Mouse (Mus musculus): ENCODE measurements around the gene 1700086D15Rik. TPM values are rescaled to one million over a fixed set of nuclear protein-coding genes. Genes with fewer than 3 reads are reported as not detected.
A peak's percentile ranks its signal among the peaks of the same experiment; 100 is the strongest.

Gene 1700086D15Rik
- polyA plus RNA-seq, 1 experiment from 2014 or later = 0.13 TPM

- DNase-seq (ENCODE audit: low spot score) = no peak
- ATAC-seq (ENCODE audit: insufficient number of reproducible peaks, low FRiP score, low TSS enrichment, low read depth) = no peak
- Histone ChIP-seq H3K27ac (replicated peaks; ENCODE audit: low read depth, low read length) (no peak overlapping the region), H3K36me3 (ENCODE audit: control insufficient read depth, insufficient read depth, low read length) (no peaks in the 10 kb centered on the region), H3K9me3 (ENCODE audit: control insufficient read depth, low read length) (no peaks in the 10 kb centered on the region), H3K9ac (ENCODE audit: low read length) (no peak overlapping the region), H3K4me1 (ENCODE audit: control insufficient read depth, insufficient read depth, low read length) (no peaks in the 10 kb centered on the region), H3K4me3 (ENCODE audit: low read depth, low read length) (no peak overlapping the region), H3K27me3 (ENCODE audit: control insufficient read depth, insufficient read depth, low read length) (no peaks in the 10 kb centered on the region), H3K4me2 (ENCODE audit: low read depth, severe bottlenecking) (no peak overlapping the region)
- WGBS = 92% methylated on average over 1 of the region's 1 CpGs
These were observed 25.4 kb upstream of the 1700086D15Rik start for GRCm38 (mm10) chr11:65185114-65185513.

GRCm38 (mm10) chr11:65170121-65170750 is 10.5 kb upstream of the 1700086D15Rik start:
- no peaks in the 10 kb centered on the region for H3K9me3 ChIP-seq (ENCODE audit: control insufficient read depth, low read length)
- no peaks in the 10 kb centered on the region for H3K4me1 ChIP-seq (ENCODE audit: control insufficient read depth, insufficient read depth, low read length)
- H3K9ac ChIP-seq (ENCODE audit: low read length) = no peak overlapping the region
- no peaks in the 10 kb centered on the region for H3K36me3 ChIP-seq (ENCODE audit: control insufficient read depth, insufficient read depth, low read length)
- no peak for DNase-seq (ENCODE audit: low spot score)
- H3K4me3 ChIP-seq (ENCODE audit: low read depth, low read length) = no peak overlapping the region
- 86% methylated on average over 4 of the region's 4 CpGs for WGBS
- no peak overlapping the region for H3K27ac ChIP-seq (replicated peaks; ENCODE audit: low read depth, low read length)
- no peak for ATAC-seq (ENCODE audit: insufficient number of reproducible peaks, low FRiP score, low TSS enrichment, low read depth)
- H3K27me3 ChIP-seq (ENCODE audit: control insufficient read depth, insufficient read depth, low read length) = no peaks in the 10 kb centered on the region
- H3K4me2 ChIP-seq (ENCODE audit: low read depth, severe bottlenecking) = no peak overlapping the region

GRCm38 (mm10) chr11:65162767-65163120 is 3.1 kb upstream of the 1700086D15Rik start, which contains the start of gene Arhgap44:
TSS of gene Arhgap44 (minus strand) at chr11:65162961.
- DNase-seq (ENCODE audit: low spot score) (peak; percentile 86), ATAC-seq (ENCODE audit: insufficient number of reproducible peaks, low FRiP score, low TSS enrichment, low read depth) (peak; percentile 83)
- peaks cover 9% of the 10 kb centered on the region; the same call in 1 of the 2 replicates for H3K27me3 ChIP-seq (ENCODE audit: control insufficient read depth, insufficient read depth, low read length)
- peak within 1 kb of the TSS; percentile 85 for H3K4me3 ChIP-seq (ENCODE audit: low read depth, low read length)
- no peaks in the 10 kb centered on the region for H3K9me3 ChIP-seq (ENCODE audit: control insufficient read depth, low read length)
- H3K27ac ChIP-seq (replicated peaks; ENCODE audit: low read depth, low read length) = no peak within 1 kb of the TSS
- H3K9ac ChIP-seq (ENCODE audit: low read length) = peak within 1 kb of the TSS; percentile 73
- no peaks in the 10 kb centered on the region for H3K36me3 ChIP-seq (ENCODE audit: control insufficient read depth, insufficient read depth, low read length)
- peak within 1 kb of the TSS; percentile 95 for H3K4me2 ChIP-seq (ENCODE audit: low read depth, severe bottlenecking)
- WGBS = under 1% methylated on average over 27 of the region's 27 CpGs
- H3K4me1 ChIP-seq (ENCODE audit: control insufficient read depth, insufficient read depth, low read length) = peaks cover 4% of the 10 kb centered on the region; the same call in 1 of the 2 replicates

DNA sequence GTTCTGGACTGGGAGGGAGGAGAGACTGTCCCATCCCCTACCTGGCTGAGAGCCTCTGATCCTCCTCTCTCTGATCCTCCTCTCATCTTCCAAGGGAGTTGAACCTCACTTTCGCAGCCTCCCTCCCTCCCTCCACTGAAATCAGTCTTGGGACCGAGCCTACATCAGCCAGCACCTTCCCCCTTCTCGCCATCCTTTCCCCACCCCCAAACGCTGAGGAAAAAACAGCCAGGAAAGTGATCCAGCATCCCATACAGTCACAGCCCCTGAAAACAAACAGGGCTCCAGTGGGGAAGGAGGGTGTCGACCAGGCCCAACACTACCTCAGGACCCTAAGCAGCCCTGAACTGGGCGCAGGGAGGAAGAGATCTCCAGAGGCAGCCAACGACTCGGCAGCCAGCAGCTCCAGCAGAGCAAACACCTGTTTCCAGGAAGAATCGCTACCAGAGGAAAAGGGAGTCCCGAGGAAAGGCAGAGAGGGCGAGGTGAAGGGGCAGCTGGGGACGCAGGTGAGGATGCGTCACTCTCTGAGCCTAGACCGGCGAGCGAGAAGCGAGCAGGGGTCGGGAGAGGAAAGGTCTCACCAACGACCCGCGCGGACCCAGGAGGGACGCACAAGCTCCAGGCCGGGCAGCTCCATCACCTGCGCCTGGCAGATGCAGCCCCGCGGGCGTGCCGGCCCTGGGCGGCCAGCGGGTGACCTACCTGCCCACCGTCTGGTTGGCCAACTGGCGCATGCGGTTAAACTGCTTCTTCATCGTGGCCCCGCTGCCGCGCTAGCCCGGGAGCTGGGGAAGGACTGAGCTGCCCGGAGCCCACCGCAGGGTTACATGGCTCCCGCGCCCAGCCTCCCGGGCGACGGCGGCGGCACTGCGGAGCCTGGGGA is 2.4 kb upstream of the 1700086D15Rik start:
- Histone ChIP-seq H3K9me3 (ENCODE audit: control insufficient read depth, low read length) (no peaks in the 10 kb centered on the region), H3K9ac (ENCODE audit: low read length) (peak overlapping the region; percentile 73), H3K36me3 (ENCODE audit: control insufficient read depth, insufficient read depth, low read length) (no peaks in the 10 kb centered on the region), H3K27ac (replicated peaks; ENCODE audit: low read depth, low read length) (no peak overlapping the region), H3K4me3 (ENCODE audit: low read depth, low read length) (peak overlapping the region; percentile 85), H3K4me1 (ENCODE audit: control insufficient read depth, insufficient read depth, low read length) (peaks cover 4% of the 10 kb centered on the region; the same call in 1 of the 2 replicates), H3K27me3 (ENCODE audit: control insufficient read depth, insufficient read depth, low read length) (peaks cover 9% of the 10 kb centered on the region; the same call in 1 of the 2 replicates), H3K4me2 (ENCODE audit: low read depth, severe bottlenecking) (peak overlapping the region; percentile 95)
- peak; percentile 62 for DNase-seq (ENCODE audit: low spot score)
- under 1% methylated on average over 48 of the region's 49 CpGs for WGBS
- ATAC-seq (ENCODE audit: insufficient number of reproducible peaks, low FRiP score, low TSS enrichment, low read depth) = peak; percentile 59

DNA sequence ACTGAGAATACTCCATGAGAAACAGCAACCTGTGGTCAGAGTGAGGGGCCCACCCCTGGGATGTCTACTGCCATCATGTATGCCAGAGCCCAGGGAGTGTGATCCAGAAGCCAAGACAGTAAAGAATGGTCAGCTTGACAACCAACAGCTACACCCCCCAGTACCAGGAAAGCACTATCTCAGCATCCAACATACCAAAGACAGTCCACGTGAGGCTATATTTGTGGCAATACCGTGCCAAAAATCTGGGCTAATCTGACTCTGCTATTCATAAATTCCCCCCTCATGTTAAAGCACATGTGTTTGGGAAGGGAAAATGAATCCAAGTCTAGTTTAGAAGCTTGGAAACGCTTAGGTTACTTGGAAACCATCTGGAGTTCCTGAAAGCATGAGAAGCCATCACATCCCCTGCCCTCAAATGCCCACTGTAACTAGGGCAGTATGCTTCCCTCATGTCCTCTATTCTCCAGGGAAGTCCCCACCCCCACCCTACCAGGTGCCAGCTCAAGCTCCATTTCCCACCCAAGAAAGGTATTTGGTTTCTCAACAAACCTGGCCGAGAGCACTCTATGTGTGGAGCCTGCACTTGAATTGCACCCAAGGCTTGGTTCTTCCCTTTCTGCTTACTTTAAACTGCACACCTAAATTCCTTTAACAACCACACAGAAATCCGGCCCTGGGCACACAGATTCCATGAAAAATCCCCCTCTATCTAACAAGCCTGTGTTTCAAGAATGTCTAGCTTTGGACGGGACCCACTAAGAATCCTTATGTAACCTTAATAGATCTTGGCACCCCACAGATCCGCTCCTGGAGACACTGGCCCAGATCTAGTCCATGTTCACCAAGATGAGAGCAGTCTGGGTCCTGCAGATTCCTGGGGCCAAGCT is 1.5 kb upstream of the 1700086D15Rik start:
- Histone ChIP-seq H3K36me3 (ENCODE audit: control insufficient read depth, insufficient read depth, low read length) (no peaks in the 10 kb centered on the region), H3K9ac (ENCODE audit: low read length) (no peak overlapping the region), H3K27ac (replicated peaks; ENCODE audit: low read depth, low read length) (no peak overlapping the region), H3K4me2 (ENCODE audit: low read depth, severe bottlenecking) (peak overlapping the region; percentile 95; the same call in 1 of the 2 replicates), H3K4me3 (ENCODE audit: low read depth, low read length) (peak overlapping the region; percentile 85; the same call in 1 of the 2 replicates), H3K4me1 (ENCODE audit: control insufficient read depth, insufficient read depth, low read length) (peaks cover 4% of the 10 kb centered on the region; the same call in 1 of the 2 replicates), H3K9me3 (ENCODE audit: control insufficient read depth, low read length) (no peaks in the 10 kb centered on the region), H3K27me3 (ENCODE audit: control insufficient read depth, insufficient read depth, low read length) (peaks cover 9% of the 10 kb centered on the region; the same call in 1 of the 2 replicates)
- DNase-seq (ENCODE audit: low spot score) (no peak), ATAC-seq (ENCODE audit: insufficient number of reproducible peaks, low FRiP score, low TSS enrichment, low read depth) (no peak)
- 56% methylated on average over 7 of the region's 7 CpGs for WGBS

DNA sequence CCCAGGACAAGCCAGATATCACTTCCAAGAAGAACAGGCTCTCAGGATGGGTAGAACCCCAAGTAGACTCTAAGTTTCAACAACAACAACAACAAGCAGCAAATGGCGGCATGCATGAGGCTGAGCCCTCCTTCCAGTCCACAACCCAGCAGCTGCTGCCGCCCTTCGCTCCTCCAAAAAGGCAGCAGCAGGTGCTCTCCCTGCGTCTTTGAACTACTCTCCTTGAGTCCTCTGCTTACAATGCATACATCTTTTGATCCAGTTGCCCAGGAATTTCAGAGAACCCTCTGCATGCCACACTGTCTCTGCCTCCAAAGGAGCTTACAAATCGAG is 1.1 kb downstream of the 1700086D15Rik start:
- H3K9me3 ChIP-seq (ENCODE audit: control insufficient read depth, low read length) = no peaks in the 10 kb centered on the region
- H3K27me3 ChIP-seq (ENCODE audit: control insufficient read depth, insufficient read depth, low read length) = peaks cover 9% of the 10 kb centered on the region; the same call in 1 of the 2 replicates
- ATAC-seq (ENCODE audit: insufficient number of reproducible peaks, low FRiP score, low TSS enrichment, low read depth) (no peak), DNase-seq (ENCODE audit: low spot score) (no peak)
- H3K27ac ChIP-seq (replicated peaks; ENCODE audit: low read depth, low read length) = no peak overlapping the region
- no peaks in the 10 kb centered on the region for H3K36me3 ChIP-seq (ENCODE audit: control insufficient read depth, insufficient read depth, low read length)
- peaks cover 4% of the 10 kb centered on the region; the same call in 1 of the 2 replicates for H3K4me1 ChIP-seq (ENCODE audit: control insufficient read depth, insufficient read depth, low read length)
- 95% methylated on average over 5 of the region's 5 CpGs for WGBS
- no peak overlapping the region for H3K9ac ChIP-seq (ENCODE audit: low read length)
- H3K4me2 ChIP-seq (ENCODE audit: low read depth, severe bottlenecking) = no peak overlapping the region
- no peak overlapping the region for H3K4me3 ChIP-seq (ENCODE audit: low read depth, low read length)

GRCm38 (mm10) chr11:65157966-65158657 is 1.6 kb downstream of the 1700086D15Rik start:
- no peak overlapping the region for H3K4me3 ChIP-seq (ENCODE audit: low read depth, low read length)
- ATAC-seq (ENCODE audit: insufficient number of reproducible peaks, low FRiP score, low TSS enrichment, low read depth) (no peak), DNase-seq (ENCODE audit: low spot score) (no peak)
- H3K36me3 ChIP-seq (ENCODE audit: control insufficient read depth, insufficient read depth, low read length) = no peaks in the 10 kb centered on the region
- 94% methylated on average over 20 of the region's 20 CpGs for WGBS
- no peak overlapping the region for H3K9ac ChIP-seq (ENCODE audit: low read length)
- peaks cover 4% of the 10 kb centered on the region; the same call in 1 of the 2 replicates for H3K4me1 ChIP-seq (ENCODE audit: control insufficient read depth, insufficient read depth, low read length)
- H3K27ac ChIP-seq (replicated peaks; ENCODE audit: low read depth, low read length) = no peak overlapping the region
- H3K9me3 ChIP-seq (ENCODE audit: control insufficient read depth, low read length) = no peaks in the 10 kb centered on the region
- no peak overlapping the region for H3K4me2 ChIP-seq (ENCODE audit: low read depth, severe bottlenecking)
- peaks cover 9% of the 10 kb centered on the region; the same call in 1 of the 2 replicates for H3K27me3 ChIP-seq (ENCODE audit: control insufficient read depth, insufficient read depth, low read length)

All from limb, embryonic 11.5 days (tissue).